Mouse (Mus musculus) CH12.LX (cell line): ENCODE measurements around the gene Grhl1. TPM values are rescaled to one million over a fixed set of nuclear protein-coding genes. Genes with fewer than 3 reads are reported as not detected.

ENCODE experiments used
- DNase-seq: peaks from one replicate; pipeline ENCODE4 v3.0.0-alpha.2; 2013; ENCODE audit errors: extremely low read depth
- H3K27ac ChIP-seq: 2 replicates; pipeline ENCODE4 v1.5.1; 2012; ENCODE audit warnings: low read depth, mild to moderate bottlenecking, control low read depth, moderate library complexity; ENCODE audit not compliant: insufficient read depth
- H3K27me3 ChIP-seq: replicated peaks from 2 replicates; pipeline ENCODE3; 2012; ENCODE audit warnings: inconsistent platforms
- H3K36me3 ChIP-seq, 2 experiments: replicated peaks in 1 of 2; 2 replicates each; pipeline versions ENCODE3 to v1.6.1; 2012; ENCODE audit warnings: inconsistent platforms in 1 of 2, low read length in 1 of 2, mild to moderate bottlenecking in 1 of 2, mixed read lengths in 1 of 2, moderate library complexity in 1 of 2; ENCODE audit not compliant: control insufficient read depth in 1 of 2, insufficient read depth in 1 of 2
- H3K4me1 ChIP-seq, 2 experiments: 2 replicates each; pipeline ENCODE4 v1.6.1; 2012; ENCODE audit warnings: inconsistent platforms in 1 of 2, moderate library complexity in 1 of 2; ENCODE audit not compliant: insufficient read depth in 2 of 2, control insufficient read depth in 1 of 2
- H3K4me2 ChIP-seq: 2 replicates; pipeline ENCODE4 v1.6.1; 2012; ENCODE audit warnings: low read depth, mild to moderate bottlenecking, control low read depth; ENCODE audit not compliant: poor library complexity, insufficient read depth, severe bottlenecking
- H3K4me3 ChIP-seq, 3 experiments: fragments of 150-350 bp in 1 of 3; sonication (generic) in 1 of 3; replicated peaks in 1 of 3; 2 replicates each; pipeline versions ENCODE3 to v1.5.1; 2011 to 2012; ENCODE audit warnings: low read depth in 2 of 3, low read length in 2 of 3, mild to moderate bottlenecking in 2 of 3, moderate library complexity in 2 of 3, control low read depth in 1 of 3, improper control_type of control experiment in 1 of 3, inconsistent platforms in 1 of 3, mixed read lengths in 1 of 3; ENCODE audit not compliant: poor library complexity in 1 of 3
- H3K79me2 ChIP-seq: replicated peaks from 2 replicates; pipeline ENCODE4 v1.6.1; 2012; ENCODE audit warnings: mild to moderate bottlenecking, moderate library complexity; ENCODE audit not compliant: control insufficient read depth, poor library complexity, insufficient read depth, severe bottlenecking; ENCODE audit errors: extremely low read depth
- H3K9ac ChIP-seq: 2 replicates; pipeline ENCODE4 v1.6.1; 2012; ENCODE audit warnings: low read depth, mild to moderate bottlenecking, control low read depth, moderate library complexity; ENCODE audit not compliant: insufficient read depth
- H3K9me3 ChIP-seq: replicated peaks from 2 replicates; pipeline ENCODE3; 2012; ENCODE audit warnings: low read length, inconsistent platforms, mixed read lengths
- BHLHE40 ChIP-seq: IDR thresholded peaks from 2 replicates; pipeline ENCODE4 v1.6.1; 2011; ENCODE audit warnings: mild to moderate bottlenecking, low read depth, low read length, improper control_type of control experiment
- CHD1 ChIP-seq: IDR thresholded peaks from 2 replicates; pipeline ENCODE4 v1.6.1; 2012; ENCODE audit warnings: low read depth, low read length, improper control_type of control experiment, inconsistent platforms
- CTCF ChIP-seq, 2 experiments: IDR thresholded peaks in 1 of 2; conservative IDR thresholded peaks in 1 of 2; 2 replicates each; pipeline ENCODE4 v1.5.1; 2011 to 2012; ENCODE audit warnings: low read depth in 2 of 2, low read length in 2 of 2, improper control_type of control experiment in 1 of 2, inconsistent platforms in 1 of 2, mild to moderate bottlenecking in 1 of 2, moderate library complexity in 1 of 2
- E2F4 ChIP-seq: IDR thresholded peaks from 2 replicates; pipeline ENCODE4 v1.6.1; 2011; ENCODE audit warnings: low read depth, low read length, improper control_type of control experiment; ENCODE audit not compliant: insufficient replicate concordance
- ELF1 ChIP-seq: IDR thresholded peaks from 2 replicates; pipeline ENCODE4 v1.6.1; 2014; ENCODE audit warnings: low read depth, mild to moderate bottlenecking, inconsistent platforms, low read length, improper control_type of control experiment
- EP300 ChIP-seq: IDR thresholded peaks from 2 replicates; pipeline ENCODE4 v1.6.1; 2011; ENCODE audit warnings: low read length, improper control_type of control experiment
- ETS1 ChIP-seq: conservative IDR thresholded peaks from 2 replicates; pipeline ENCODE4 v1.6.1; 2012; ENCODE audit warnings: low read depth, mild to moderate bottlenecking, inconsistent platforms, low read length, improper control_type of control experiment, moderate library complexity
- GABPA ChIP-seq: IDR thresholded peaks from 2 replicates; pipeline ENCODE4 v1.6.1; 2012; ENCODE audit warnings: low read depth, low read length, improper control_type of control experiment, inconsistent platforms; ENCODE audit not compliant: insufficient replicate concordance
- HCFC1 ChIP-seq: IDR thresholded peaks from 2 replicates; pipeline ENCODE4 v1.6.1; 2012; ENCODE audit warnings: low read depth, mild to moderate bottlenecking, inconsistent platforms, low read length, improper control_type of control experiment
- IRF4 ChIP-seq: IDR thresholded peaks from 2 replicates; pipeline ENCODE4 v1.6.1; 2014; ENCODE audit warnings: low read depth, mild to moderate bottlenecking, inconsistent platforms, low read length, improper control_type of control experiment
- JUND ChIP-seq: conservative IDR thresholded peaks from 2 replicates; pipeline ENCODE4 v1.6.1; 2011; ENCODE audit warnings: low read depth, low read length, improper control_type of control experiment
- KAT2A ChIP-seq: IDR thresholded peaks from 2 replicates; pipeline ENCODE4 v1.6.1; 2012; ENCODE audit warnings: low read length, improper control_type of control experiment, inconsistent platforms; ENCODE audit not compliant: insufficient replicate concordance
- MAFK ChIP-seq: IDR thresholded peaks from 2 replicates; pipeline ENCODE4 v1.6.1; 2011; ENCODE audit warnings: low read length, improper control_type of control experiment; ENCODE audit not compliant: insufficient replicate concordance
- MAZ ChIP-seq: IDR thresholded peaks from 2 replicates; pipeline ENCODE4 v1.6.1; 2012; ENCODE audit warnings: low read depth, mild to moderate bottlenecking, inconsistent platforms, low read length, improper control_type of control experiment, moderate library complexity
- MEF2A ChIP-seq: IDR thresholded peaks from 2 replicates; pipeline ENCODE4 v1.6.1; 2014; ENCODE audit warnings: low read depth, mild to moderate bottlenecking, inconsistent platforms, low read length, improper control_type of control experiment, borderline replicate concordance
- MXI1 ChIP-seq: IDR thresholded peaks from 2 replicates; pipeline ENCODE4 v1.6.1; 2011; ENCODE audit warnings: mild to moderate bottlenecking, low read depth, low read length, improper control_type of control experiment
- MYC ChIP-seq: IDR thresholded peaks from 2 replicates; pipeline ENCODE4 v1.6.1; 2011; ENCODE audit warnings: low read depth, mild to moderate bottlenecking, improper control_type of control experiment, low read length
- NELFE ChIP-seq: IDR thresholded peaks from 2 replicates; pipeline ENCODE4 v1.6.1; 2011; ENCODE audit warnings: low read depth, low read length, improper control_type of control experiment
- NRF1 ChIP-seq: IDR thresholded peaks from 2 replicates; pipeline ENCODE4 v1.6.1; 2014; ENCODE audit warnings: low read depth, mild to moderate bottlenecking, inconsistent platforms, low read length, improper control_type of control experiment, moderate library complexity
- POLR2A ChIP-seq: IDR thresholded peaks from 2 replicates; pipeline ENCODE4 v1.6.1; 2011; ENCODE audit warnings: low read depth, mild to moderate bottlenecking, improper control_type of control experiment, low read length
- RAD21 ChIP-seq: IDR thresholded peaks from 2 replicates; pipeline ENCODE4 v1.6.1; 2011; ENCODE audit warnings: low read depth, mild to moderate bottlenecking, low read length, improper control_type of control experiment, moderate library complexity
- SIN3A ChIP-seq: IDR thresholded peaks from 2 replicates; pipeline ENCODE4 v1.6.1; 2012; ENCODE audit warnings: low read length, improper control_type of control experiment, inconsistent platforms
- SMC3 ChIP-seq: IDR thresholded peaks from 2 replicates; pipeline ENCODE4 v1.6.1; 2011; ENCODE audit warnings: low read depth, low read length, improper control_type of control experiment
- TBP ChIP-seq: conservative IDR thresholded peaks from 2 replicates; pipeline ENCODE4 v1.6.1; 2011; ENCODE audit warnings: low read depth, low read length, improper control_type of control experiment
- TCF12 ChIP-seq: IDR thresholded peaks from 2 replicates; pipeline ENCODE4 v1.6.1; 2014; ENCODE audit warnings: low read depth, mild to moderate bottlenecking, inconsistent platforms, low read length, improper control_type of control experiment
- UBTF ChIP-seq: IDR thresholded peaks from 2 replicates; pipeline ENCODE4 v1.6.1; 2012; ENCODE audit warnings: low read depth, mild to moderate bottlenecking, inconsistent platforms, low read length, improper control_type of control experiment, moderate library complexity
- ZMIZ1 ChIP-seq: IDR thresholded peaks from 2 replicates; pipeline ENCODE4 v1.6.1; 2012; ENCODE audit warnings: low read depth, mild to moderate bottlenecking, inconsistent platforms, low read length, improper control_type of control experiment
- dilution Hi-C: fragments of 300-500 bp; cut with MboI; formaldehyde crosslinking; loops from 2 replicates; pipeline ENCODE4 v1.14.3; 2020; ENCODE audit warnings: low sequenced_read_pairs; ENCODE audit not compliant: extremely low pct_unique_long_range_greater_than_20kb, extremely low pct_ligation_motif_present
- in situ Hi-C: fragments of 300-500 bp; cut with MboI; formaldehyde crosslinking; loops from 3 replicates; pipeline ENCODE4 v1.14.3; 2019; ENCODE audit warnings: low sequenced_read_pairs, low pct_ligation_motif_present, low pct_unique_long_range_greater_than_20kb, mixed read lengths
- polyA plus RNA-seq: library from polyadenylated mRNA; unstranded; fragments of >175 nt; gene quantifications from 2 replicates; pipeline ENCODE4 v1.2.1, GENCODE M21; 2012; ENCODE audit warnings: low read depth; ENCODE audit not compliant: insufficient read length
- total RNA-seq, 2 experiments: library from RNA; depleted of rRNA; stranded (reverse); fragments of 300-350 nt in 1 of 2; fragments of >200 nt in 1 of 2; gene quantifications; 2 replicates each; pipeline ENCODE4 v1.2.3; 2012 to 2014

The Grhl1 gene
- total and polyA plus RNA-seq, 3 experiments = 0.54 to 1.3 (median 0.66) TPM

- TF ChIP-seq MAZ (no peak), TCF12 (no peak), SIN3A (no peak), ETS1 (peak; percentile 35; the same call in 1 of the 2 replicates), EP300 (no peak), NRF1 (no peak), RAD21 (peak; percentile 57)
These were observed 58.1 kb downstream of the Grhl1 start (continued) for GRCm38 (mm10) chr12:24630220-24630619.

GRCm38 (mm10) chr12:24632404-24632803, 60.3 kb downstream of the Grhl1 start:
- Histone ChIP-seq H3K4me3 (no peak overlapping the region), H3K36me3 (no peaks in the 10 kb centered on the region), H3K27ac (peak overlapping the region; percentile 89), H3K4me2 (no peak overlapping the region; the same call in 1 of the 2 replicates), H3K79me2 (no peaks in the 10 kb centered on the region), H3K9me3 (no peaks in the 10 kb centered on the region), H3K9ac (0 out of 2 replicates have a peak overlapping the region, but pooled peaks have one; percentile 0), H3K4me1 (peaks cover 33 to 66% of the 10 kb centered on the region in 2 experiments), H3K27me3 (no peaks in the 10 kb centered on the region)
- DNase-seq = peak; percentile 76
- dilution Hi-C loops (no loop called here), in situ Hi-C loops (no loop called here)
- TF ChIP-seq MYC (no peak), ETS1 (peak; percentile 63), SIN3A (0 out of 2 replicates have a peak, but pooled peaks have one; percentile 36), MEF2A (no peak), MAFK (no peak), HCFC1 (no peak), IRF4 (0 out of 2 replicates have a peak, but pooled peaks have one; percentile 2), UBTF (no peak), BHLHE40 (no peak), TBP (peak; percentile 67; the same call in 1 of the 2 replicates), POLR2A (peak; percentile 30; the same call in 1 of the 2 replicates), NELFE (peak; percentile 43; the same call in 1 of the 2 replicates), MAZ (0 out of 2 replicates have a peak, but pooled peaks have one; percentile 44), MXI1 (peak; percentile 63; the same call in 1 of the 2 replicates), JUND (peak; percentile 45; the same call in 1 of the 2 replicates), SMC3 (no peak), NRF1 (no peak), KAT2A (no peak), RAD21 (no peak), ZMIZ1 (peak; percentile 39; the same call in 1 of the 2 replicates), CTCF (conservative IDR thresholded peaks at IDR 0.05 in 1 of 2, IDR thresholded peaks at IDR 0.05 in 1 of 2; ENCODE audit: low read depth in 2 of 2, low read length in 2 of 2) (no peak), ELF1 (no peak), CHD1 (no peak), GABPA (no peak), E2F4 (no peak)
